Mouse (Mus musculus): ENCODE measurements around the gene Denr. TPM values are rescaled to one million over a fixed set of nuclear protein-coding genes. Genes with fewer than 3 reads are reported as not detected.

The Denr gene
- polyA plus RNA-seq, 1 experiment from 2014 or later = 176 TPM

DNA sequence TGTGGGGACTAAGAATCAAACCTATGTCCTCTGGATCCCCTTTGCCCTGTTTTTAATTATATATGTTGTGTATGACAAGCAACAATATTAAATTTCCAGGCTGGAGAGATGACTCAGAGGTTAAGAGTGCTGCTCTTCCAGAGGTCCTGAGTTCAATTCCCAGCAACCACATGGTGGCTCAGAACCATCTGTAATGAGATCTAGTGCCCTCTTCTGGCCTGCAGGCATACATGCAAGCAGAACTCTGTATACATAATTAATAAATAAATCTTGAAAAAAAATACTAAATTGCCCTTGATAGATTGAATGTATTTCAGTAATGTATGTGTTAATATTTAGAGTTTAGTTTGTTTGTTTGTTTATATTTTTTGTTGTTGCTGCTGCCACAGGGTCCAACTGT lies 26.0 kb downstream of the Denr start:
- H3K36me3 ChIP-seq (ENCODE audit: control insufficient read depth, insufficient read depth, low read length) = no peaks in the 10 kb centered on the region
- no peak overlapping the region for H3K9ac ChIP-seq (ENCODE audit: low read length)
- H3K4me2 ChIP-seq = no peak overlapping the region
- H3K4me1 ChIP-seq (ENCODE audit: control insufficient read depth, insufficient read depth, low read length) = peaks cover 3% of the 10 kb centered on the region; the same call in 1 of the 2 replicates
- H3K9me3 ChIP-seq (ENCODE audit: control insufficient read depth, low read length) = no peaks in the 10 kb centered on the region
- ATAC-seq (ENCODE audit: low FRiP score) (no peak), DNase-seq (ENCODE audit: low spot score, missing footprints) (no peak)
- H3K27me3 ChIP-seq (ENCODE audit: control insufficient read depth, insufficient read depth, low read length) = no peaks in the 10 kb centered on the region
- H3K4me3 ChIP-seq (ENCODE audit: low read depth, low read length) = no peak overlapping the region
- H3K27ac ChIP-seq (ENCODE audit: low read depth, low read length) = no peak overlapping the region

DNA sequence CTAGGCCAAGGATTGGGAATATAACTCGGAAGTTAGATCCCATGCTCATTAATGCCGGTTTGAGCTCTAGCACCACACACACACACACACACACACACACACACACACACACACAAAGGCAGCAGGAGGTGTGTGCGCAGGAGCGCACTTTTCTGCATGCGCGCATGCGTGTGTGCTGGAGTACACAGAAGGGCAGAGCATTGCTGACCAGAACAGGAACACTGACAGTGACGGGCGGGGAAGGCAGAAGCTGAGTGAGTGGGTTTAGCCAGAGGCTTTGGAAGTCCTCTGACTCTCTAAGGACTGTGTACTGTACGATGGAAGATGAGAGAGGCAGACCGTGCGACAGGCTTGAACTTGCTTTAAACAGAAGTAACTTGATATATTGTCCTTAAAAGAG lies 26.6 kb downstream of the Denr start:
- WGBS = 95% methylated on average over 12 of the region's 12 CpGs
- DNase-seq (ENCODE audit: low spot score, missing footprints) = no peak
- Histone ChIP-seq H3K9ac (ENCODE audit: low read length) (no peak overlapping the region), H3K27me3 (ENCODE audit: control insufficient read depth, insufficient read depth, low read length) (no peaks in the 10 kb centered on the region), H3K36me3 (ENCODE audit: control insufficient read depth, insufficient read depth, low read length) (no peaks in the 10 kb centered on the region), H3K9me3 (ENCODE audit: control insufficient read depth, low read length) (no peaks in the 10 kb centered on the region), H3K4me1 (ENCODE audit: control insufficient read depth, insufficient read depth, low read length) (peaks cover 3% of the 10 kb centered on the region; the same call in 1 of the 2 replicates), H3K4me2 (no peak overlapping the region), H3K4me3 (ENCODE audit: low read depth, low read length) (no peak overlapping the region), H3K27ac (ENCODE audit: low read depth, low read length) (no peak overlapping the region)
- ATAC-seq (ENCODE audit: low FRiP score) = no peak

DNA sequence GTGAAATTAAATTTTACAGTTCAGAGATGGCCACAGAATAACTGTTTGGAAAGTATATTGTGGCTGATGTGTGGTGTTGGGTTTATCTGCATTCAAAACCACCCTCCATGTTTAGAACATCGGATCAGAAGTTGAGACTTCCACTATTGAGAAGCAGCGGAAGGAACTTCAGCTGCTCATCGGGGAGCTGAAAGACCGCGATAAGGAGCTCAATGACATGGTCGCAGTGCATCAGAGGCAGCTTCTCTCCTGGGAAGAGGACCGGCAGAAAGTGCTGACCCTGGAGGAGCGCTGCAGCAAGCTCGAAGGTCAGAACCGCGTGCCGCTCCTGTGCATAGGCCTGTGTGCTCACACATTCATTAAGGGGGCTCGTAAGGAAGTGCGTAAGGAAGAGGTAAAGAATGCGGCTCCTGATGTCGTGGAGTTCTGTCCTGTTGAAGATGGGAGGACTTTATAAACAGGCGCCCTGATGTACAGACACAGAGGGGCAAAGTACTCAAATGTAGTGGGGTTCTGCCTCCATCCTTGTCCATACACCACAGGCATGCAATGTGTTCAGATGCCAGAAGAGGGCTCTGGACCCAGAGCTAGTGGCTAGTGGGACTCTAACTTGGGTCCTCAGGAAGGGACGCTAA lies 27.1 kb downstream of the Denr start:
- H3K4me1 ChIP-seq (ENCODE audit: control insufficient read depth, insufficient read depth, low read length) = peaks cover 3% of the 10 kb centered on the region; the same call in 1 of the 2 replicates
- no peaks in the 10 kb centered on the region for H3K9me3 ChIP-seq (ENCODE audit: control insufficient read depth, low read length)
- no peak overlapping the region for H3K4me3 ChIP-seq (ENCODE audit: low read depth, low read length)
- no peaks in the 10 kb centered on the region for H3K27me3 ChIP-seq (ENCODE audit: control insufficient read depth, insufficient read depth, low read length)
- H3K36me3 ChIP-seq (ENCODE audit: control insufficient read depth, insufficient read depth, low read length) = no peaks in the 10 kb centered on the region
- peak; percentile 88 for DNase-seq (ENCODE audit: low spot score, missing footprints)
- 40% methylated on average over 18 of the region's 18 CpGs for WGBS
- ATAC-seq (ENCODE audit: low FRiP score) = no peak
- no peak overlapping the region for H3K27ac ChIP-seq (ENCODE audit: low read depth, low read length)
- no peak overlapping the region for H3K4me2 ChIP-seq
- no peak overlapping the region for H3K9ac ChIP-seq (ENCODE audit: low read length)

DNA sequence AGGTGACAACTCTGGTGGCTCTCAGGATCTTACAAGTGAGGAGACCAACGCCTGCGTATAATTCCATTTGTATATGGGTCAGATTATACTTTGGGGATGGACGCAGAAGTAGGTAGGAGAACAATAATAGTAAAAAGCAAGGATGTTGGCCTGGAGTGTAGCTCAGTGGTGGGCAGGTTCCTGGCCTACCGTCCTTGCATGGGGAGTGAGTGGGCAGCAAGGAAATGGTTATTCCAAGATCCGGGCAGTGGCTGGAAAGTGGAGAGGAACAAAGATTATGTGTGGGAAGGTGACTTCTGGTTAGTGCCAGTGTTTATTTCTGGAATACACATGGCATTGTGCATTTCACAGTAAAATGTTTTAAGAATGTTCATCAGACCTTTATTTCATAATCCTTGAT lies 29.0 kb downstream of the Denr start:
- no peak for ATAC-seq (ENCODE audit: low FRiP score)
- H3K9me3 ChIP-seq (ENCODE audit: control insufficient read depth, low read length) = no peaks in the 10 kb centered on the region
- whole genome bisulfite sequencing = 86% methylated on average over 5 of the region's 5 CpGs
- no peaks in the 10 kb centered on the region for H3K36me3 ChIP-seq (ENCODE audit: control insufficient read depth, insufficient read depth, low read length)
- no peak overlapping the region for H3K9ac ChIP-seq (ENCODE audit: low read length)
- no peak overlapping the region for H3K4me2 ChIP-seq
- peaks cover 3% of the 10 kb centered on the region; the same call in 1 of the 2 replicates for H3K4me1 ChIP-seq (ENCODE audit: control insufficient read depth, insufficient read depth, low read length)
- H3K4me3 ChIP-seq (ENCODE audit: low read depth, low read length) = no peak overlapping the region
- no peak overlapping the region for H3K27ac ChIP-seq (ENCODE audit: low read depth, low read length)
- DNase-seq (ENCODE audit: low spot score, missing footprints) = no peak
- no peaks in the 10 kb centered on the region for H3K27me3 ChIP-seq (ENCODE audit: control insufficient read depth, insufficient read depth, low read length)

DNA sequence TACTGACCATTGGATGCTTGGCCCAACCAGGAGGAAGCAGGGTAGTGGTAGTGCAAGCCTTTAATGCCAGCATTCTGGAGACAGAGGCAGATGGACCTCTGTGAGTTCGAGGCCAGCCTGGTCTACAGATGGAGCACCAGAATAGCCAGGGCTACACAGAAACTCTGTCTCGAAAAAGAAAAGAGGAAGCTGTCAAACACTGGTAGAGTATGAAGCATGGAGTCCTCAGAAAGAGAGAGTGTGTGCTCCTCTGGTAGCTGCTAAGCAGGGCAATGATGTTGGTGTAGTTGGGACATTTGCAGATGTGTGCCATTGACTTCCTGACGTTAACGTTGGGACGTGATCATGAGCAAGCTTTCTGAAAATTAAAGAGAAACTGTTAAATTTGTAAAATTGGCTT lies 31.5 kb downstream of the Denr start:
- no peaks in the 10 kb centered on the region for H3K36me3 ChIP-seq (ENCODE audit: control insufficient read depth, insufficient read depth, low read length)
- no peak overlapping the region for H3K4me2 ChIP-seq
- H3K9ac ChIP-seq (ENCODE audit: low read length) = no peak overlapping the region
- H3K9me3 ChIP-seq (ENCODE audit: control insufficient read depth, low read length) = no peaks in the 10 kb centered on the region
- H3K4me3 ChIP-seq (ENCODE audit: low read depth, low read length) = no peak overlapping the region
- no peak overlapping the region for H3K27ac ChIP-seq (ENCODE audit: low read depth, low read length)
- H3K4me1 ChIP-seq (ENCODE audit: control insufficient read depth, insufficient read depth, low read length) = no peaks in the 10 kb centered on the region
- no peaks in the 10 kb centered on the region for H3K27me3 ChIP-seq (ENCODE audit: control insufficient read depth, insufficient read depth, low read length)
- no peak for ATAC-seq (ENCODE audit: low FRiP score)
- DNase-seq (ENCODE audit: low spot score, missing footprints) = no peak
- 87% methylated on average over 5 of the region's 5 CpGs for WGBS

DNA sequence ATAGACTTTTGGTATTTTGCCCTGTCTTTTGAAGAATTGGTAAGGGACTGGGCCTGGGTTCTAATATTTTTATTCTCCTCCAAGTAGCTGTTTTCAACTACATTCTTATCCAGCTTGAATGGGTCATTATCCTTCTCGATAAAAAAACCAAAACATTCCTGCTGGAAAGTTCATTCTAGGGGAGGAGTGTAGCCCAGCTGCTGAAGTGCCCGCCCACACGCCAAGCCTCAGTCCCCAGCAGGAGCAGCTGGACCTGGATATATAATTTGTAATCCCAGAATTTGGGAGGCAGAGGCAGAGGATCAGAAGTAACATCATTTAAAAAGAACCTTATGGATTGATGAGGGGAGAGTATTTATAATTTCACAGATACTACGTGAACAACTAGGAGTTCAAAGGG lies 39.6 kb downstream of the Denr start:
- Histone ChIP-seq H3K27ac (ENCODE audit: low read depth, low read length) (no peak overlapping the region), H3K4me2 (no peak overlapping the region), H3K36me3 (ENCODE audit: control insufficient read depth, insufficient read depth, low read length) (no peaks in the 10 kb centered on the region), H3K9me3 (ENCODE audit: control insufficient read depth, low read length) (no peaks in the 10 kb centered on the region), H3K4me3 (ENCODE audit: low read depth, low read length) (no peak overlapping the region), H3K27me3 (ENCODE audit: control insufficient read depth, insufficient read depth, low read length) (no peaks in the 10 kb centered on the region), H3K4me1 (ENCODE audit: control insufficient read depth, insufficient read depth, low read length) (no peaks in the 10 kb centered on the region), H3K9ac (ENCODE audit: low read length) (no peak overlapping the region)
- 74% methylated on average over 4 of the region's 4 CpGs for WGBS
- ATAC-seq (ENCODE audit: low FRiP score) (no peak), DNase-seq (ENCODE audit: low spot score, missing footprints) (no peak)

DNA sequence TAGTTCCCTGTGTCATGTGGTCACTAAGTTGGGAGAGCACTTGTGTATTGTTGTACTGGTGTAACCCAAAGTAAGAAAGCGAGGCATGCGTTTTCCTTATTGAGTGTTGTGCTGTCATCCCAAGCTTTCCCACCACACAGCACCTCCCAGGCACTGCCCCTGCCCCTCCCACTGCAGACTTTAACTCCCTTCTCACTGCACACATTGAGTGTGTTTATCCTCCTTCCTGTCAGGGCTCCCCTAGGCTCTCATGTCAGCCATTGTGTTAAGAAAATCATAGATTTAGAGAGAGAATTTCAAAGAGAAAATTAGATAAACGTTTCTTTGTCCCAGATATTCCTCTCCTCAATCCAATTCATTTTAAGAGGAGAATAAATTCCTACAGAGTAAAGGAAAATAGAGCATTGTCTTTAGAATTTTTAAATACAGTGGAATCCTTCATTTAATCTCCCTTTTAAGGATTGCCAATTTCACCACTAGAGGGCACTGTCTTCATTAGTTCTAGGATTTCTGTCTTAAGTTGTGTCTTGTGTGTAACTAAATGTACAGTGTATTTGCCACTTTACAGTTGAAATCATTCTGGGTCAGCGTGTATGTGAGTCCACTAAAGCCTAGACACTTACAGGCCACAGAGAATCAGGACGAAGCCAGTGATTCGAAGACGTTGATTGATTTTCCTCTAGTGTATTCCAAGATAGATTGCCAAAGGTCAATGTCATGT lies 40.2 kb downstream of the Denr start:
- H3K36me3 ChIP-seq (ENCODE audit: control insufficient read depth, insufficient read depth, low read length) = no peaks in the 10 kb centered on the region
- H3K4me3 ChIP-seq (ENCODE audit: low read depth, low read length) = no peak overlapping the region
- ATAC-seq (ENCODE audit: low FRiP score) = no peak
- H3K4me2 ChIP-seq = no peak overlapping the region
- DNase-seq (ENCODE audit: low spot score, missing footprints) = peak; percentile 93
- H3K4me1 ChIP-seq (ENCODE audit: control insufficient read depth, insufficient read depth, low read length) = no peaks in the 10 kb centered on the region
- H3K27ac ChIP-seq (ENCODE audit: low read depth, low read length) = no peak overlapping the region
- 58% methylated on average over 7 of the region's 7 CpGs for WGBS
- no peaks in the 10 kb centered on the region for H3K9me3 ChIP-seq (ENCODE audit: control insufficient read depth, low read length)
- H3K9ac ChIP-seq (ENCODE audit: low read length) = no peak overlapping the region
- no peaks in the 10 kb centered on the region for H3K27me3 ChIP-seq (ENCODE audit: control insufficient read depth, insufficient read depth, low read length)

DNA sequence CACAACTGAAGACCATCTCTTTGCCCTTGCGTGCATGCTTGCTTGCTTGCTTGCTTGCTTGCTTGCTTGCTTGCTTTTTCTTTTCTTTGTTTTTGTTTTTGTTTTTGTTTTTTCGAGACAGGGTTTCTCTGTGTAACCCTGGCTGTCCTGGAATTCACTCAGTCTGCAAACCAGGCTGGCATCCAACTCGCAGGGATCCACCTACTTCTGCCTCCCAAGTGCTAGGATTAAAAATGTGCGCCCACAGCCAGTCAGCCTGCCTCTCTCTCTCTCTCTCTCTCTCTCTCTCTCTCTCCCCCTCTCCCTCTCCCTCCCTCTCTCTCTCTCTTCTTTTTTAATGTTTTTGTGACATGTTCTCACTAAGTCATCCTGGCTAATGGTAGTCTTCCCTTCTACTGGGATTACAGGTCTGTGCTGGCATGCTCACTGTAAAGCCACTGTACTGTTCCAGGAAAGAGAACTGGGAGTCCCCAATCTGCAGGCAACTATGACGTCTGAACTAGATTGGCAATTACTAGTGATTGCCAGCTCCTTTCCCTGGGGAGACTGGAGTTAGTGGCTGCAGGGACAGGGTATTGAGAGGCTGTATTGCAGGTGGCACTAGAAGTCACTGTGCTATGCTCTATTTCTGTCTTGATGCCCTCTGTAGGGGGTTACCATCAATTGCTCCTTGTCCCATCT lies 45.5 kb downstream of the Denr start:
- no peak overlapping the region for H3K4me2 ChIP-seq
- no peak for ATAC-seq (ENCODE audit: low FRiP score)
- H3K9me3 ChIP-seq (ENCODE audit: control insufficient read depth, low read length) = no peaks in the 10 kb centered on the region
- H3K27ac ChIP-seq (ENCODE audit: low read depth, low read length) = no peak overlapping the region
- no peaks in the 10 kb centered on the region for H3K36me3 ChIP-seq (ENCODE audit: control insufficient read depth, insufficient read depth, low read length)
- no peak overlapping the region for H3K4me3 ChIP-seq (ENCODE audit: low read depth, low read length)
- no peaks in the 10 kb centered on the region for H3K27me3 ChIP-seq (ENCODE audit: control insufficient read depth, insufficient read depth, low read length)
- 76% methylated on average over 5 of the region's 5 CpGs for WGBS
- no peak for DNase-seq (ENCODE audit: low spot score, missing footprints)
- H3K9ac ChIP-seq (ENCODE audit: low read length) = no peak overlapping the region
- H3K4me1 ChIP-seq (ENCODE audit: control insufficient read depth, insufficient read depth, low read length) = no peaks in the 10 kb centered on the region

DNA sequence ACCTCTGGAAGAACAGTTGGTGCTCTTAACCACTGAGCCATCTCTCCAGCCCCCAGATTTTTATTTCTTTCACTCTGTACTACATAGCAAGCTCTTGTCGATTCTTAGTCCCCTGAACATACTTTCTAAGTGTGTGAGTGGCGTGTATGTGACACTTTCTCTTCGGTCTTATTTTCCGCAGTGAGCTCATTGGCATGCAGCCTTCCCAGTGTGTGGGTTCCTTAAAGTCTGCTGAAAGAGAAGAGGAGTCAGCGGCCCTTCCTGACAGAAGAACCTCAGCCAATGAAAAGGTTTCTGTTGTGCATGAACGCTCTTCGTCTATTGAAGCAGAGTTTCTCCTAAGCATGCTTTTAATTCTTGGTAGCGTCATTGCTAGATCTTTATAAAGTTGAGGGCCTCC lies 50.2 kb downstream of the Denr start:
- Histone ChIP-seq H3K27ac (ENCODE audit: low read depth, low read length) (no peak overlapping the region), H3K27me3 (ENCODE audit: control insufficient read depth, insufficient read depth, low read length) (no peaks in the 10 kb centered on the region), H3K4me1 (ENCODE audit: control insufficient read depth, insufficient read depth, low read length) (no peaks in the 10 kb centered on the region), H3K9ac (ENCODE audit: low read length) (no peak overlapping the region), H3K4me2 (no peak overlapping the region), H3K36me3 (ENCODE audit: control insufficient read depth, insufficient read depth, low read length) (no peaks in the 10 kb centered on the region), H3K4me3 (ENCODE audit: low read depth, low read length) (no peak overlapping the region), H3K9me3 (ENCODE audit: control insufficient read depth, low read length) (no peaks in the 10 kb centered on the region)
- WGBS = 75% methylated on average over 8 of the region's 8 CpGs
- DNase-seq (ENCODE audit: low spot score, missing footprints) = no peak
- ATAC-seq (ENCODE audit: low FRiP score) = no peak

Measured in midbrain, embryonic 11.5 days (tissue).